Mouse (Mus musculus): ENCODE measurements at regions not wholly inside any gene's neighbourhood (a gene's known extent, or its start where the extent isn't known, plus 50 kb on each side); places are given as distances from the start of the nearest gene placed in this dataset.

- no peak for TF ChIP-seq CTCF (conservative IDR thresholded peaks at IDR 0.05 in 1 of 2, IDR thresholded peaks at IDR 0.05 in 1 of 2; ENCODE audit: low read depth in 2 of 2, low read length in 2 of 2)
- TF ChIP-seq TBP (conservative IDR thresholded peaks at IDR 0.05; ENCODE audit: low read depth, low read length) = no peak
- TF ChIP-seq EP300 (IDR thresholded peaks at IDR 0.05; ENCODE audit: low read length) = no peak
- no peak for TF ChIP-seq POLR2A (IDR thresholded peaks at IDR 0.05; ENCODE audit: low read depth, low read length)
- TF ChIP-seq POLR2AphosphoS2 (IDR thresholded peaks at IDR 0.05; ENCODE audit: low read depth, low read length) = no peak
- no peak for TF ChIP-seq MAX (IDR thresholded peaks at IDR 0.05; ENCODE audit: low read length)
- TF ChIP-seq NRF1 (IDR thresholded peaks at IDR 0.05; ENCODE audit: low read depth, low read length) = no peak
- no peak for TF ChIP-seq ETS1 (conservative IDR thresholded peaks at IDR 0.05; ENCODE audit: low read depth, low read length)
Measured at GRCm38 (mm10) chr15:96915544-96915943, 140.2 kb downstream of the Slc38a4 start.
